Mouse (Mus musculus) liver, adult 2 months (tissue): ENCODE measurements at regions not wholly inside any gene's neighbourhood (a gene's known extent, or its start where the extent isn't known, plus 50 kb on each side); places are given as distances from the start of the nearest gene placed in this dataset.

ENCODE experiments used
- DNase-seq: peaks from one replicate; pipeline ENCODE4 v3.0.0-alpha.2; 2011; ENCODE audit warnings: low read depth, low spot score; ENCODE audit errors: extremely low read depth
- H3K27ac ChIP-seq: fragments of 200-500 bp; replicated peaks from 2 replicates; pipeline ENCODE4 v1.5.1; 2012; ENCODE audit warnings: low read depth, mild to moderate bottlenecking, control low read depth, inconsistent platforms, low read length; ENCODE audit not compliant: insufficient read depth
- H3K27me3 ChIP-seq: fragments of 200-500 bp; 2 replicates; pipeline ENCODE4 v1.6.1; 2012; ENCODE audit warnings: mild to moderate bottlenecking, moderate library complexity, low read length, inconsistent platforms; ENCODE audit not compliant: control insufficient read depth, insufficient read depth
- H3K36me3 ChIP-seq: fragments of 200-500 bp; 2 replicates; pipeline ENCODE4 v1.6.1; 2012; ENCODE audit warnings: low read length, inconsistent platforms; ENCODE audit not compliant: control insufficient read depth, insufficient read depth
- H3K4me1 ChIP-seq: fragments of 200-500 bp; 2 replicates; pipeline ENCODE4 v1.6.1; 2011; ENCODE audit warnings: low read length; ENCODE audit not compliant: control insufficient read depth, insufficient read depth
- H3K4me3 ChIP-seq: fragments of 200-500 bp; 2 replicates; pipeline ENCODE4 v1.5.1; 2011; ENCODE audit warnings: low read depth, mild to moderate bottlenecking, control low read depth, low read length, moderate library complexity; ENCODE audit not compliant: insufficient read depth
- H3K79me2 ChIP-seq: fragments of 200-500 bp; 2 replicates; pipeline ENCODE4 v1.6.1; 2012; ENCODE audit warnings: inconsistent platforms, mild to moderate bottlenecking, low read length, moderate library complexity; ENCODE audit not compliant: control insufficient read depth, insufficient read depth
- H3K9ac ChIP-seq: fragments of 200-500 bp; 2 replicates; pipeline ENCODE4 v1.6.1; 2012; ENCODE audit warnings: low read depth, mild to moderate bottlenecking, control low read depth, inconsistent platforms, low read length
- CTCF ChIP-seq: fragments of 200-500 bp; IDR thresholded peaks from 2 replicates; pipeline ENCODE4 v1.5.1; 2011; ENCODE audit warnings: low read depth, low read length, control low read depth
- POLR2A ChIP-seq: fragments of 200-500 bp; IDR thresholded peaks from 2 replicates; pipeline ENCODE4 v1.6.1; 2011; ENCODE audit warnings: low read length, control low read depth; ENCODE audit not compliant: insufficient read depth; ENCODE audit errors: extremely low read depth
- WGBS: fragments of 180-500 bp; shearing (Covaris S2); methylation state at CpG from one replicate; pipeline ENCODE4 v1.1.7; 2018; 5-methylcytosine and 5-hydroxymethylcytosine counted together

GRCm38 (mm10) chr8:112390108-112390507, 179.7 kb upstream of the Cntnap4 start:
- Histone ChIP-seq H3K9ac (no peak overlapping the region), H3K27ac (no peak overlapping the region), H3K4me3 (no peak overlapping the region), H3K79me2 (no peaks in the 10 kb centered on the region), H3K4me1 (no peaks in the 10 kb centered on the region), H3K27me3 (no peaks in the 10 kb centered on the region), H3K36me3 (no peaks in the 10 kb centered on the region)
- no peak for DNase-seq
- 80% methylated on average over 4 of the region's 4 CpGs for WGBS
- no peak for TF ChIP-seq POLR2A

- WGBS, result 32% methylated on average over 5 of the region's 5 CpGs
- Histone ChIP-seq H3K4me1 (no peaks in the 10 kb centered on the region), H3K79me2 (no peaks in the 10 kb centered on the region), H3K36me3 (no peaks in the 10 kb centered on the region), H3K27me3 (no peaks in the 10 kb centered on the region), H3K27ac (no peak overlapping the region), H3K9ac (no peak overlapping the region), H3K4me3 (no peak overlapping the region)
- no peak for TF ChIP-seq CTCF
- no peak for TF ChIP-seq POLR2A
- DNase-seq, result no peak
Measured at GRCm38 (mm10) chr8:112348323-112348722, 221.5 kb upstream of the Cntnap4 start.

- no peak overlapping the region for H3K27ac ChIP-seq
- WGBS, result 85% methylated on average over 11 of the region's 11 CpGs
- H3K4me3 ChIP-seq, result no peak overlapping the region
- H3K9ac ChIP-seq, result no peak overlapping the region
- TF ChIP-seq CTCF, result no peak
- TF ChIP-seq POLR2A, result no peak
- no peak for DNase-seq
- no peaks in the 10 kb centered on the region for H3K27me3 ChIP-seq
- no peaks in the 10 kb centered on the region for H3K79me2 ChIP-seq
- no peaks in the 10 kb centered on the region for H3K4me1 ChIP-seq
- no peaks in the 10 kb centered on the region for H3K36me3 ChIP-seq
Measured at GRCm38 (mm10) chr8:112333171-112333570, 236.7 kb upstream of the Cntnap4 start.

- TF ChIP-seq CTCF (no peak), POLR2A (no peak)
- no peak for DNase-seq
- no peaks in the 10 kb centered on the region for H3K36me3 ChIP-seq
- H3K27ac ChIP-seq, result no peak overlapping the region
- no peaks in the 10 kb centered on the region for H3K4me1 ChIP-seq
- no peaks in the 10 kb centered on the region for H3K79me2 ChIP-seq
- no peak overlapping the region for H3K9ac ChIP-seq
- WGBS, result 79% methylated on average over 10 of the region's 10 CpGs
- no peaks in the 10 kb centered on the region for H3K27me3 ChIP-seq
- no peak overlapping the region for H3K4me3 ChIP-seq
Measured at GRCm38 (mm10) chr8:112332021-112332420, 237.8 kb upstream of the Cntnap4 start.

GRCm38 (mm10) chr8:112309816-112310215, 260.0 kb upstream of the Cntnap4 start:
- Histone ChIP-seq H3K4me3 (no peak overlapping the region), H3K9ac (no peak overlapping the region)

GRCm38 (mm10) chr8:112308354-112308753, 261.5 kb upstream of the Cntnap4 start:
- H3K4me3 ChIP-seq, result no peak overlapping the region
- H3K27me3 ChIP-seq, result no peaks in the 10 kb centered on the region
- no peak for DNase-seq
- no peaks in the 10 kb centered on the region for H3K79me2 ChIP-seq
- TF ChIP-seq CTCF (no peak), POLR2A (no peak)
- WGBS, result 83% methylated on average over 6 of the region's 6 CpGs
- no peak overlapping the region for H3K27ac ChIP-seq
- no peaks in the 10 kb centered on the region for H3K36me3 ChIP-seq
- no peak overlapping the region for H3K9ac ChIP-seq
- no peaks in the 10 kb centered on the region for H3K4me1 ChIP-seq

More at GRCm38 (mm10) chr8:112309816-112310215, 260.0 kb upstream of the Cntnap4 start:
- Histone ChIP-seq H3K27ac (no peak overlapping the region), H3K4me1 (no peaks in the 10 kb centered on the region), H3K36me3 (no peaks in the 10 kb centered on the region), H3K79me2 (no peaks in the 10 kb centered on the region), H3K27me3 (no peaks in the 10 kb centered on the region)
- TF ChIP-seq CTCF (no peak), POLR2A (no peak)
- 66% methylated on average over 3 of the region's 3 CpGs for WGBS
- DNase-seq, result no peak
